Mouse (Mus musculus) E14TG2a.4 (cell line): Measurements from ENCODE around the gene Cdon.

Source experiments
- CTCF ChIP-seq: conservative IDR thresholded peaks from 2 replicates; pipeline ENCODE4 v1.5.1; 2014; ENCODE audit warnings: low read length
- NANOG ChIP-seq: IDR thresholded peaks from 2 replicates; pipeline ENCODE4 v1.6.1; 2014; ENCODE audit warnings: borderline replicate concordance, low read length, mixed read lengths
- POU5F1 ChIP-seq: IDR thresholded peaks from 2 replicates; pipeline ENCODE4 v1.6.1; 2014; ENCODE audit warnings: low read length, borderline replicate concordance

- TF ChIP-seq CTCF, result no peak
- TF ChIP-seq POU5F1, result no peak
- no peak for TF ChIP-seq NANOG
Measured at GRCm38 (mm10) chr9:35546745-35547144, 125.8 kb downstream of the Cdon start.
